Mouse (Mus musculus) left cerebral cortex, postnatal 10 days (tissue): ENCODE results near the gene Mad2l1bp. TPM values are rescaled to one million over a fixed set of nuclear protein-coding genes. Genes with fewer than 3 reads are reported as not detected.

Experiments
- DNase-seq, 2 experiments: peaks; one replicate each; pipeline ENCODE4 v3.0.0; 2021 to 2022; ENCODE audit warnings: low spot score in 2 of 2, mixed read lengths in 1 of 2; ENCODE audit errors: extremely low spot score in 1 of 2
- intact Hi-C: fragments of 180-260 bp; cut with DNase I; formaldehyde crosslinking; loops from one replicate; pipeline ENCODE4 v1.15.1; 2025
- total RNA-seq, 2 experiments: library from RNA; stranded (reverse); gene quantifications; 2 replicates each; pipeline ENCODE4 v1.2.3; 2021

Gene Mad2l1bp
- total RNA-seq = 10 to 100 TPM; 13.2 to 15.3 TPM

GRCm38 (mm10) chr17:46152847-46153782, at the start of gene Mad2l1bp:
Gene Mad2l1bp (minus strand): TSS chr17:46153553.
- intact Hi-C loops = no loop called here
- DNase-seq = peak; percentile 88 to 93

- DNase-seq = peak; percentile 7 to 63
- intact Hi-C loops = no loop called here
These were observed 49.7 kb upstream of the Mad2l1bp start for GRCm38 (mm10) chr17:46203078-46203477.

DNA sequence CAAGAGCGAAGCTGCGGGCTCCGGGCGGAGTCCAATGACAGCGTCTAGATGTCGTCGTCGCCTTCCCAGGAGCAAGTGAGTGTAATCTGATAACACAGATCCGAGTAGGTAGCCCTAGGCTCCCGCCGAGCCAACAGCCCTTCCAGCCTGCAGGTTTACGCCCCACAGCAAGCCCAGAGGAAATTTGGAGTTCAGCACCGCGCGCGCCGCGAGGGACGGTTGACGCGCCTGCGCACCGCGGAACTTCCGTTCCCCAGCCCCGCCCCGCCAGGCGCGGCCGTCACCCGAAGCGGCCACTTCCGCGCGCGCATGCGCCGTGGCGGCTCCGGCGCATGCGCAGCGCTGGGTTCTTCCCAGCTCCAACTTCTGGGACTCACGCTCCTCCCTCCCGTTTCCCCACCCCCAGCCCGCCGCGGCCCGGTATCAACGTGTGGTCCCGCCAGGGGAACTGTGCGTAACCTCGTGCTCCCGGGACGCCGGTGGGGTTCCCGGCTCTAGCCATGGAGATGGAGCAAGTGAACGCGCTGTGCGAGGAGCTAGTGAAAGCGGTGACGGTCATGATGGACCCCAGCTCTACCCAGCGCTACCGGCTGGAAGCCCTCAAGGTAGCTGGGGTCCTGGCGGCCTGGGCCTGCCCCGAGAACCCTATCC, 49.2 kb upstream of the Mad2l1bp start, which contains the start of the genes Polh and Xpo5:
TSS of gene Polh (minus strand) at position 225 of the 651 bp plus-strand sequence.
TSS of gene Xpo5 (plus strand) at position 362 of the 651 bp plus-strand sequence.
- intact Hi-C loops = no loop called here
- peak; percentile 87 to 95 for DNase-seq

- no peak for DNase-seq
- intact Hi-C loops = no loop called here
These were observed 47.8 kb upstream of the Mad2l1bp start for GRCm38 (mm10) chr17:46201151-46201550.

DNA sequence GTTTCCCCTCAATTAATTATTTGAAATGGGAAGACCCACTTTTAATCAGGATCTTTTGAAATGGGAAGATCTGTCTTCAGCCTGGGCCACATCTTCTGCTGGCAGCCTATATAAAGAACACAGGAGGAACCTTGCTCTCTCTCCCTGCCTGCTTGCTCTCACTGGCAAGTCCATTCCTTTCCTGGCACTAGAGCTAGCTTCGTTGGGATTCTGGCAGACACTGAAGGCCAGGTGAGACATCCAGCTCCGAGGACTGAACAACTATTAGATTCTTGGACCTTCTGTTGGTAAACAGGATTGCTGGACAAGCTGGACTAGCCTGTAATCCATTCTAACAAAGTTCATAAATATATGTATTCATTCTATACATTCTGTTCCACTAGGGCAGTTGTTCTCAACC, 35.5 kb upstream of the Mad2l1bp start:
- intact Hi-C loops = no loop called here
- no peak for DNase-seq

DNA sequence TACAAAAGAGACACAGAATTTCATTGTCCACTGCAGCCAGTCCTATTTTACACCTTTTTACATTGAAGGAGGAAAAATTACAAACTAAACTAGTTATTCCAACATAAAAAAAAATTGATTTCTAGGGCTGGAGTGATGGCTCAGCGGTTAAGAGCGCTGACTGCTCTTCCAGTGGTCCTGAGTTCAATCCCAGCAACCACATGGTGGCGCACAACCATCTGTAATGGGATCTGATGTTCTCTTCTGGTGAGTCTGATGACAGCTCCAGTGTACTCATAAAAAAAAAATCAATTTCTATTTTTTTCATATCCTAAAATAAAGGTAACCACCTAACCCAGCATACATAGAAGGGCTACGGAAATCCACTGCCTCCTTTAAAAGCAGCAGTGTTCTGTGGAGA, 28.9 kb upstream of the Mad2l1bp start:
- intact Hi-C loops = no loop called here
- no peak for DNase-seq

- DNase-seq = peak in 1 of 2 experiments; percentile 32
- intact Hi-C loops = no loop called here
These were observed 17.2 kb upstream of the Mad2l1bp start for GRCm38 (mm10) chr17:46170538-46170937.

DNA sequence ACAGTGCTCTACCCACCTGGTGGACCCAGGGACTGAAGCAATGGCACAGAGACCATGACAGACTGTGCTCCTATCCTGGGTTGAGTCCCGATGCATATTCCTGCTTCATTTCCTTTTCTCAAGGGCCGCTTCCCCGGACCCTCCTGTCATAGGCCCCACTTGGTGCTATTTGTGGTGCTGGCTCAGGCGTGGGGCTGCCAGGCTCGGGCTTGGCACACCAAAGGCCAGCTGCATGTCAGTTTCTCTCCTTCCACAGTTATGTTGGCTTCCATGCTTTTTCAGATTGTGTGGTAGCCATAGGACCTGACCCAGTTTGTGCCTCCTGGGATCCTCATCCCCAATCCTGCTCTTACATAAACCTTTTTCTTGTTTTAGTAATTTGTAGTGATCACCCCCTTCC, 15.4 kb upstream of the Mad2l1bp start:
- DNase-seq = no peak
- intact Hi-C loops = loop anchor here (10.0 kb wide), 1 partner anchor 434 kb away; the partner anchor contains the start of gene 1600014C23Rik

DNA sequence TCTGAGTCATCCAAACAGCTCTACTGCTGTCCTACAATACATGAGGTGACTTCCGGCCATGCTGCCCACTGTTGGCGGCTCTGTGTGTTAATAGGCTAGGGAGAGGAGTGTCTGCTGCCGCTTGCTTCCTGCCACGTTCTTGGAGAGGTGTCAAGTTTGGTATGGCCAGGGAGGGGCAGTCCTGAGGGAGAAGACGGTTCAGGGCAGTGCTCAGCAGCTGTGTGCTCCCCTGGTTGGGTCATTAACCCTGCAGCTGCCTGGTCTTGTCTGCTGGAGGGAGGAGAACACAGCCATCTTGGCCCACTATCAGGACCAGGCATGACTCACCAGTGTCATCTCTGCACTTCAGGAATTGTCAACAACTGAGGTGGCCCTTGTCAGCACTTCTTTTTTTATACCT, 15.0 kb upstream of the Mad2l1bp start:
- peak in 1 of 2 experiments; percentile 29 for DNase-seq
- intact Hi-C loops = loop anchor here (10.0 kb wide), 1 partner anchor 434 kb away; the partner anchor contains the start of gene 1600014C23Rik

DNA sequence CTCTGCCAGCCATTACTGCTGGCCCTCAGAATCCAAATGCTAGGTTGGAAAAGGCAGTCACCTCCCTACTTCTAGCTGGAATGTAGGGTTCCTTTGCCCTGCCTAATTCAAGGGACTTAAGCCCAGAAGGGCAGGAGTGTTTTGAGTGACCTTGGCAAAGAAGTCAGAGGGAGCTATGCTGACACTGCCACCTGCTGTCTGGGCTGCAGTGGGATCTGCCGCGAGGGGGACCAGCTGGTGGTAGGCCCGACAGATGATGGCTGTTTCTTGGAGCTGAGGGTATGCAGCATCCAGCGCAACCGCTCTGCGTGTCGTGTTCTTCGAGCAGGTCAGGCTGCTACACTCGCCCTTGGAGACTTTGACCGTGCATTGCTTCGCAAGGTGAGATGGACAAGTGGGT, 13.7 kb upstream of the Mad2l1bp start:
- intact Hi-C loops = loop anchor here (10.0 kb wide), 1 partner anchor 432 kb away; the partner anchor contains the start of gene 1600014C23Rik
- DNase-seq = peak in 1 of 2 experiments; percentile 52

- DNase-seq = no peak
- intact Hi-C loops = loop anchor here (10.0 kb wide), 1 partner anchor 431 kb away; the partner anchor contains the start of gene 1600014C23Rik
These were observed 12.9 kb upstream of the Mad2l1bp start for GRCm38 (mm10) chr17:46166270-46166669.

DNA sequence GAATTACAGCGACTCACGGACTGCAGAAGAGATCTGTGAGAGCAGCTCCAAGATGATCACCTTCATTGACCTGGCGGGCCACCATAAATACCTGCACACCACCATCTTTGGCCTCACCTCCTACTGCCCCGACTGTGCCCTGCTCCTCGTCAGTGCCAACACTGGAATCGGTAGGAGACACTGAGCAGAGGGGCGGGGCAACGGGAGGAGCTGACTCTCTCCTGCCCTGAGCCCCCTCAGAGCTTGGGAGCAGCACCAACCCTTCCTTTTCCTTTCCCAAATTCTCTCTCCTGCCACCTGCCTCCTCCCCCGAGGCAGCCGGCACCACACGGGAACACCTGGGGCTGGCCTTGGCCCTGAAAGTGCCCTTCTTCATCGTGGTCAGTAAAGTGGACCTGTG, 12.1 kb upstream of the Mad2l1bp start:
- intact Hi-C loops = loop anchor here (10.0 kb wide), 1 partner anchor 431 kb away; the partner anchor contains the start of gene 1600014C23Rik
- no peak for DNase-seq

DNA sequence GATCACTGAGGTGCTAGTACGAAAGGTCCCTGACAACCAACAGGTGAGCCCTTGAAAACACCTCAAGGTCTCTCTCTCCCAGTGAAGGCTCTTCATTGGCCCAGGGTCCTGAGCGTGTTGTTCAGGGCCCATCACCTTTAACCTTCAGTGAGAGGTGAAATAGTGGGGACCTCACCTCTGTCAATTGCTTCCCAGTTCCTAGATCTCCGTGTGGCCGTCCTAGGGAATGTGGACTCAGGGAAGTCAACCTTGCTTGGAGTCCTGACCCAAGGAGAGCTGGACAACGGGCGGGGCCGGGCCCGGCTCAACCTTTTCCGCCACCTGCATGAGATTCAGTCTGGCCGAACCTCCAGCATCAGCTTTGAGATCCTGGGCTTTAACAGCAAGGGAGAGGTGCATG, 11.4 kb upstream of the Mad2l1bp start:
- intact Hi-C loops = loop anchor here (10.0 kb wide), 1 partner anchor 430 kb away; the partner anchor contains the start of gene 1600014C23Rik
- no peak for DNase-seq

GRCm38 (mm10) chr17:46164301-46164700, 10.9 kb upstream of the Mad2l1bp start:
- no peak for DNase-seq
- intact Hi-C loops = loop anchor here (10.0 kb wide), 1 partner anchor 430 kb away; the partner anchor contains the start of gene 1600014C23Rik

DNA sequence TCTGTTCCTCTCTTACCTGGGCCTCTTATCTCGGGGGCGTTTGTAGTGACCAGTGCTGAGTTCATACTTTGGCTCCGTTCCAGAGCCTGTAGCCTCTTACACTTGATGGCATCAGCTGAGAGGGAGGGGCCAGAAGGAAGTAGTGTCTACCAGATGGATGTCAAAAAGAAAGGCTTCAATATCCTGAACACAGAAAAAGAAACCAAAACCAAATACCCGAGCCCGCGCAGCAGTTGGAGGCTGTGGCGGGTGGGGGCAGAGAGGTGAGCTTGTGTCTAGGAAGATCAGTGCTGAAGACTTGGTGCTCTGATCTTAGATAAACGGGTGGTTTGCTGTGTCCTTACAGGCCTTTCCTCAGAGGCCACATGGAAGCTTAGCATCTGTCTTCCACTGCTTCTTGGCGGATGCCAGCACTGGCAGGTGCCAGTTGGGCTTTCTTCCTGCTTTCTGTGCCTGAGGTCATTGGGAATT, 9.6 kb upstream of the Mad2l1bp start:
- DNase-seq = no peak
- intact Hi-C loops = loop anchor here (10.0 kb wide), 1 partner anchor 428 kb away; the partner anchor contains the start of gene 1600014C23Rik

- intact Hi-C loops = loop anchor here (10.0 kb wide), 1 partner anchor 428 kb away; the partner anchor contains the start of gene 1600014C23Rik
- no peak for DNase-seq
These were observed 9.2 kb upstream of the Mad2l1bp start for GRCm38 (mm10) chr17:46162551-46162950.

GRCm38 (mm10) chr17:46161710-46162109, 8.4 kb upstream of the Mad2l1bp start:
- no peak for DNase-seq
- intact Hi-C loops = loop anchor here (10.0 kb wide), 1 partner anchor 427 kb away; the partner anchor contains the start of gene 1600014C23Rik

- DNase-seq = no peak
- intact Hi-C loops = loop anchor here (10.0 kb wide), 1 partner anchor 426 kb away; the partner anchor contains the start of gene 1600014C23Rik
These were observed 7.8 kb upstream of the Mad2l1bp start for GRCm38 (mm10) chr17:46161179-46161578.

- intact Hi-C loops = loop anchor here (10.0 kb wide), 1 partner anchor 426 kb away; the partner anchor contains the start of gene 1600014C23Rik
- DNase-seq = peak; percentile 96 to 99
These were observed 7.3 kb upstream of the Mad2l1bp start, which contains the start of gene Gtpbp2 for GRCm38 (mm10) chr17:46160686-46161085. Gene Gtpbp2 (plus strand): TSS chr17:46161032.
